Mouse (Mus musculus) erythroblast, adult 5-6 weeks (primary cell): Measurements from ENCODE around the gene Podxl2. TPM values are rescaled to one million over a fixed set of nuclear protein-coding genes. Genes with fewer than 3 reads are reported as not detected.
A peak's percentile ranks its signal among the peaks of the same experiment; 100 is the strongest.

Source experiments
- ATAC-seq: replicated peaks from 2 replicates; pipeline ENCODE4 v1.8.0; 2016; ENCODE audit warnings: moderate number of reproducible peaks, mild to moderate bottlenecking, moderate TSS enrichment, inconsistent platforms; ENCODE audit not compliant: poor library complexity, low FRiP score, severe bottlenecking
- total RNA-seq, 2 experiments: library from RNA; stranded (forward) in 1 of 2; stranded (reverse) in 1 of 2; fragments of 150-400 nt in 1 of 2; fragments of 200-764, 138-1000 nt in 1 of 2; gene quantifications; 2 replicates each; pipeline versions ENCODE4 v1.2.3 to v1.2.4; 2015 to 2017; ENCODE audit warnings: low replicate concordance in 2 of 2

The Podxl2 gene
- total RNA-seq (2015; ENCODE audit: low replicate concordance) (not detected in 2 replicates), total RNA-seq (2017; ENCODE audit: low replicate concordance) (not detected in 2 replicates)

GRCm38 (mm10) chr6:88874868-88875508, at the start of gene Podxl2:
Gene Podxl2 (minus strand): TSS chr6:88875044.
- no peak for ATAC-seq

DNA sequence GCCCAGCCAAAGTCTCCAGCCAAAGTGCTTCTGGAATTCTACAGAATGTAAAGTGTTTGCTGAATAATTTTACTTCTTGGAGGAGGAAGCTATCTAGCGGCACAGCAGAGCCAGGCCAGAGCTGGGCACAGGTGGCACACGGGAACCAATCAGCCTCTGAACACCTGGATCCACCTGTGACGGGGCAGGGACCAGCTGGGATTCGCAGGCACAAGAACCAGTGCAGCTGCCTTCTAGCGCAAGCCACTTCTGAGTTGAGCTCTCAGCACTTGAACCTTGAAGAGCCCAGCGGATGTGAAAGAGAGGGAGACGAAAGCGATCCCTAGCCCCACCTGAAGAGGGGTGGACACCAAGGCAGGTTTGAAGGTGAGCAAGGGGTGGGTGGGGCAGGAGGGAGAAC, 44.0 kb upstream of the Podxl2 start:
- no peak for ATAC-seq

GRCm38 (mm10) chr6:88916153-88916552, 41.3 kb upstream of the Podxl2 start:
- ATAC-seq = peak; percentile 67

GRCm38 (mm10) chr6:88915510-88915909, 40.7 kb upstream of the Podxl2 start:
- ATAC-seq = peak; percentile 83

DNA sequence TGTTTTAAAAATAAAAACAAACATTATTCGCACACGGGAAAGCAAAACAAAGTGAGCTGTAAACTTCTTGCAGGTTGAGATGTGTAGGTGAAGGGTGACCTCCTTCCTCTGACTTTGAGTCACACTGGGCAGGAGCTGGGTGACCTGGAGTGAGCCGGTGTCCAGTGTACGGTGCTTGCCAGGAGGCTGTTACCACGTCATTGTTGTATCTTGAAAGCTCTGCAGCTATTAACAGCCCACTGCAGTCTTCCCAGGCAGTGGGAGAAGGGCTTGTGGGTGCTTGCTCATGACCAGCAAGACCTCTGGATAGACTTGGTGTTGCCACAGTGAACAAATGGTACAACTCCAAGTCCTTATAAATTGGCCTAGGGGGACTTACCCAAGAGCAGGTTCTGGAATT, 40.0 kb upstream of the Podxl2 start:
- no peak for ATAC-seq

DNA sequence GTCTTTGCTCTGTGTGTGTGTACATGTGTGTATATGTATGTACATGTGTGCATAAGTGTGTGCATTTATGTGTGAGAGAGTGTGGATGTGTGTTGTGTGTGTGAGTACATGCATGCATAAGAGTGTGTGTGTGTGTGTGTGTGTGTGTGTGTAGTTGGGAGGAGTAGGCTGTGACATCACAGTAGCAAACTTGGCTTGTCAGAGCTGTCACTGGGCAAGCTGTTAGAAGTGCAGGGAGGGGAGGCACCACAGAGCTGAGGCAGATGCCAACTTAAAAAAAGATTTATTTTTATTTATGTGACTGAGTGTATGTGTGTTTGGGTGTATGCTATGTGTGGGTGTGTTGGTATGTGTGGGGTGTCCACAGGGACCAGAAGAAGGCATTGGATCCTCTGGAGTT, 38.6 kb upstream of the Podxl2 start:
- ATAC-seq = no peak

DNA sequence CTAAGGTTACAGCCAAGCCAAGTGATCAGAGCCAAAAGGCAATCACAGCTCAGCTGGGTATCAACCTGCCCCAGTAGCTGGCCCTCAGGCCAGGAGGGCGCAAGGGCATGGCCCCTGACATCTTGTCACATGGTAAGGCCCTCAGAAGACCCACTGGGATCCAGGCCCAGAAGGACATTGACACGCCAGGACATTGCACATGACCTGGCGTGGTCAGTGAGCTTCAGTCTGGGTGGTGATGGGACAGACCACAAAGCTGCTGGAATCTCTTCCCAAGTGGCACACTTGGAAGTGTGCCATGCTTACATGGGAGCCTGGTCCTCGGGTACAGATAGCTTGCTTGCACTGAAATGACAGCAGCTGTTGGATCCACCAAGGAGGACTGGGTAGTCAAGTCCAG, 38.2 kb upstream of the Podxl2 start:
- ATAC-seq = no peak

- ATAC-seq = no peak
Observed at GRCm38 (mm10) chr6:88909151-88909550, 34.3 kb upstream of the Podxl2 start.

DNA sequence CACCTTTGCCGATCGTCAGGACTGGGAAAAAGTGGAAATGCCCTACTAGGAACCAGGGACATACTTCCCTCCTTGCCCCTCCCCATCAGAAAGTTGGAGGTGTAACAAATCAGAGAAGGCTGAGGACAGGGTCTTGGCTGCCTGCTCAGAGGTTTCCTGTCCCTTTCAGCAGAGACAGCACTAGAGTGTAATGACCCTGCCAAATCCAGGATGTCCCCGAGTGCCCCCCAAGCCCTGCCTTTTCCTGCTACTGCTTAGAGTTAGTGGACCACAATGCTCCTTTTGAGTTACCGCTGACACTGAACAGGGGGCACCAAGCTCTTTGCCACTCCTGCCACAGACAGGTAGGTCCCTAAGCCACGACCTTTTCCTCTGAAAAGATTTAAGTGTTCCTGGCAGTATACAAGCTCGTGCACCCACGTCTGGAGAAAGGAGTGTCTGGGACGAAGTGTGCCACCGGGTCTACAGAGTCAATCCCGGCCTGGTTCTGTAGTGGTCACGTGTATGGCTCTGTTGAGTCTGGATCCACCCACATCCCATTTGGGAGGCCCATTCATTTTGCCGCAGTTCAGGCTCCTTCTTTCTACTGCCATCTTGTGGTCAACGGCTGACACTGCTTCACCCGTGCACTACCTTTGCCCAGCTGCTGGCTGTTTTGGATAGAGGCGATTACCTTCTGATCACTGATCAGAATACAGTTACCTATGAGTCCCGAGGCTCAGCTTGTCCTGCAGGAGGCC, 31.7 kb upstream of the Podxl2 start:
- peak; percentile 54 for ATAC-seq

- ATAC-seq = no peak
Observed at GRCm38 (mm10) chr6:88905042-88905441, 30.2 kb upstream of the Podxl2 start.

GRCm38 (mm10) chr6:88904456-88904974, 29.7 kb upstream of the Podxl2 start:
- no peak for ATAC-seq

- ATAC-seq = no peak
Observed at GRCm38 (mm10) chr6:88903708-88904107, 28.9 kb upstream of the Podxl2 start.

- ATAC-seq = peak; percentile 75
Observed at GRCm38 (mm10) chr6:88901947-88902820, 27.3 kb upstream of the Podxl2 start, which contains the start of gene Tpra1. Gene Tpra1 (plus strand): TSS chr6:88902251.

GRCm38 (mm10) chr6:88901471-88901870, 26.6 kb upstream of the Podxl2 start:
- no peak for ATAC-seq

- ATAC-seq = no peak
Observed at GRCm38 (mm10) chr6:88899628-88900027, 24.8 kb upstream of the Podxl2 start.

- ATAC-seq = no peak
Observed at GRCm38 (mm10) chr6:88899086-88899485, 24.2 kb upstream of the Podxl2 start.

- peak; percentile 68 for ATAC-seq
Observed at GRCm38 (mm10) chr6:88898534-88899048, 23.7 kb upstream of the Podxl2 start, which contains the start of gene Mcm2. Gene Mcm2 (minus strand): TSS chr6:88898780.

DNA sequence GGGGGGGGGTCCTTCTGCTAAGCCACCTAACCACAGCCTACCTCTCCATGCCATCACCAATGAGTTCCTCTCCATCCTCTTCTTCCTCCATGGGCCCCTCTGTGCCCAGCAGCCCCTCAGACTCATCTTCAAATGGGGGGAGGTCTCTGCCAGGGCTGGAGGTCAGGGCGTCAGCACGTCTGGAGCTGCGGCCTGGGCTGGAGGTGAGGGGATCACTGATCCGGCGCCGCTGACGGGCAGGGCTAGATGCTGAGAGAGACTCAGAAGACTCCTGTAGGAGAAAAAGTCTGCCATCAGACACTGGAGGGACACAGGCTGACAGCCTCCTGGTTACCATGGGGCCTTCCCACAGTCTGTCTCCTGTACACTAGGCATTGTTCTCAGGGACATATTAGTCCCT, 22.4 kb upstream of the Podxl2 start:
- no peak for ATAC-seq

- ATAC-seq = no peak
Observed at GRCm38 (mm10) chr6:88895943-88896342, 21.1 kb upstream of the Podxl2 start.

GRCm38 (mm10) chr6:88893559-88893958, 18.7 kb upstream of the Podxl2 start:
- peak; percentile 40; the same call in 1 of the 2 replicates for ATAC-seq
